Mouse (Mus musculus) liver, postnatal 0 days (tissue): ENCODE measurements around the gene Tgm2. TPM values are rescaled to one million over a fixed set of nuclear protein-coding genes. Genes with fewer than 3 reads are reported as not detected.

ENCODE experiments used
- ATAC-seq: fragments of 200-750 bp; cut with Nextera tagmentation; 2 replicates; pipeline ENCODE4 v1.8.0; 2017; ENCODE audit warnings: mild to moderate bottlenecking, moderate library complexity
- DNase-seq: peaks from one replicate; pipeline ENCODE4 v3.0.0-alpha.2; 2016
- H3K27ac ChIP-seq: fragments of 300-500 bp; sonication (generic); 2 replicates; pipeline ENCODE4 v1.5.1; 2014; ENCODE audit warnings: antibody characterized with exemption, moderate library complexity, mild to moderate bottlenecking, low read depth
- H3K27me3 ChIP-seq: fragments of 300-500 bp; sonication (generic); 2 replicates; pipeline ENCODE4 v1.6.1; 2014; ENCODE audit warnings: low read length, control low read depth, mixed read lengths; ENCODE audit not compliant: insufficient read depth
- H3K36me3 ChIP-seq: fragments of 300-500 bp; sonication (generic); replicated peaks from 2 replicates; pipeline ENCODE4 v1.6.1; 2014; ENCODE audit warnings: mild to moderate bottlenecking, control low read depth, low read length, moderate library complexity, mixed read lengths; ENCODE audit not compliant: insufficient read depth
- H3K4me1 ChIP-seq: fragments of 300-500 bp; sonication (generic); 2 replicates; pipeline ENCODE4 v1.6.1; 2014; ENCODE audit warnings: antibody characterized with exemption, mild to moderate bottlenecking, control low read depth; ENCODE audit not compliant: insufficient read depth
- H3K4me2 ChIP-seq: fragments of 300-500 bp; sonication (generic); 2 replicates; pipeline ENCODE4 v1.6.1; 2014; ENCODE audit warnings: low read depth, mild to moderate bottlenecking, low read length, moderate library complexity, mixed read lengths
- H3K4me3 ChIP-seq: fragments of 300-500 bp; sonication (generic); 2 replicates; pipeline ENCODE4 v1.5.1; 2014; ENCODE audit warnings: low read depth, low read length
- H3K9ac ChIP-seq: fragments of 300-500 bp; sonication (generic); replicated peaks from 2 replicates; pipeline ENCODE4 v1.6.1; 2014; ENCODE audit warnings: mild to moderate bottlenecking, moderate library complexity
- H3K9me3 ChIP-seq: fragments of 300-500 bp; sonication (generic); 2 replicates; pipeline ENCODE4 v1.6.1; 2016; ENCODE audit warnings: mild to moderate bottlenecking, control low read depth, low read length, mixed read lengths
- CTCF ChIP-seq: sonication (generic); IDR thresholded peaks from 2 replicates; pipeline ENCODE4 v1.5.1; 2016; ENCODE audit warnings: antibody characterized with exemption, low read depth
- EP300 ChIP-seq: IDR thresholded peaks from 2 replicates; pipeline ENCODE4 v1.6.1; 2016; ENCODE audit warnings: antibody characterized with exemption, low read depth, mild to moderate bottlenecking
- WGBS: fragments of 180-500 bp; shearing (Covaris S2); extraction: QIAGEN DNeasy Blood & Tissue Kit; methylation state at CpG from one replicate; pipeline ENCODE4 v1.1.7; 2014; ENCODE audit not compliant: insufficient replicate concordance; 5-methylcytosine and 5-hydroxymethylcytosine counted together
- polyA plus RNA-seq: library from polyadenylated mRNA; unstranded; fragments of >200 nt; fragmentation: Nextera tagmentation; extraction: Ambion mirVana; gene quantifications from 2 replicates; pipeline ENCODE4 v1.2.1, GENCODE M21; 2015

The Tgm2 gene
- polyA plus RNA-seq, 1 experiment from 2014 or later = 59.7 TPM

DNA sequence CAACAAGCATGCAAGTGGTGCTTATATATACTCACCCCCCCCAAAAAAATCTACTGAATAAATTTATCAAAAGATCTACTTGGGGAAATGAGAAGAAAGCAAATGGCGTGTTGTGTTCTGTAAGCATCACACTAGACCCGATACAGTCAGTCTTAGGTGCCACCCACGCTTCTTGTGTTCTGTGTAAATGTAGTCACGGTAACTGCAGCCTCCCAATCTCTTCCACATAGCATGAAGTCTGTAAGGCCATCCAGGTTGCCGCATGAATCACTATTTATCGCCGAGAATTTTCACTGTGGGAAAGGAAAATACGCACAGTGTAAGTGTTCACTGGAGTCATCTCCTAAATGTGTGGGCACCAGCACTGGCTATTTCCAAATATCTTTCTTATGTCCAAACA is 37.0 kb upstream of the Tgm2 start:
- WGBS = 84% methylated on average over 8 of the region's 8 CpGs
- TF ChIP-seq CTCF = no peak
- TF ChIP-seq EP300 = no peak
- no peak for DNase-seq

DNA sequence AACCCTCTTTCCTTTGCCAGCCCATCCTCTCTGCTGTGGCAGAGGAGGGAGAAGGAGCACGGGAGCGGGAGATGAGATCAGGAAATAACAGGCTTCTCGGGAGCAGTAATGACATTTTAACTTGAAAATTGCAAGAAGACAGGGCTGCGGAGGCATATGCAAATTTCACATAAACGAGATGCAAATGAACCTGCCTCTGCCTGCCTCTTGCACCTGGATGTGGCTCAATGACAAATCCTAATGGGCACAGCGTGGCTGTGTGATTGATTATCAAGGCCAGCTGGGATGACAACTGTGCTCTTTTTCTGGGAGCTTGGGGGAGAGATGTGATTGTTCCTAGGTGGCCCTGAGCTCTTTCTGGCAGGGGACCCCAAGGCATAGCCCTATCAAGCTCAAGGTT is 35.7 kb upstream of the Tgm2 start:
- Histone ChIP-seq H3K27me3 (no peaks in the 10 kb centered on the region), H3K4me3 (no peak overlapping the region), H3K4me1 (peaks cover 14% of the 10 kb centered on the region; the same call in 1 of the 2 replicates), H3K27ac (no peak overlapping the region), H3K9me3 (no peaks in the 10 kb centered on the region), H3K4me2 (no peak overlapping the region), H3K36me3 (no peaks in the 10 kb centered on the region), H3K9ac (no peak overlapping the region)
- TF ChIP-seq EP300 (no peak), CTCF (no peak)
- WGBS = 71% methylated on average over 6 of the region's 6 CpGs
- no peak for DNase-seq
- ATAC-seq = no peak

More for the DNA sequence above, 37.0 kb upstream of the Tgm2 start:
- no peak for ATAC-seq
- H3K9me3 ChIP-seq = no peaks in the 10 kb centered on the region
- no peaks in the 10 kb centered on the region for H3K36me3 ChIP-seq
- no peak overlapping the region for H3K4me3 ChIP-seq
- H3K27me3 ChIP-seq = no peaks in the 10 kb centered on the region
- H3K9ac ChIP-seq = no peak overlapping the region
- H3K27ac ChIP-seq = no peak overlapping the region
- H3K4me2 ChIP-seq = no peak overlapping the region
- H3K4me1 ChIP-seq = peaks cover 14% of the 10 kb centered on the region; the same call in 1 of the 2 replicates

DNA sequence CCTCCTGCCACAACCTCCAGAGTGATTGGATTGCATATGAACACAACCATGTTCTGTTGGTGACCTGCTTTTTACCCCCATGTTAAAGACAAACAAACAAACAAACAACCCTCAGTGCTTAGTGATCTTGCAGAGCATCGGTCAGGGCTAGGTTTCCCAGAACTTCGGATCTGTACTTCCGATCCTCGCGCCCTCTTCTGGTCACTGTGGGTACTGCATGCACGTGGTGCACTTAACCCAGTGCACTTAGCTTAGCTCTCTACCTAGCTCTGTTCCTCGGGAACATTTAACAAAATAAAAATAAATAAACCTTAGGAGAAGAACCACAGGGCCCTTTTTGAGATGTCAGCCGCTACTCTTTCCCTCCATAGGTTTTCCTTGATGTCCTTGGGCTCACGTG is 34.6 kb upstream of the Tgm2 start:
- Histone ChIP-seq H3K27ac (no peak overlapping the region), H3K4me1 (peaks cover 23% of the 10 kb centered on the region), H3K27me3 (no peaks in the 10 kb centered on the region), H3K9ac (no peak overlapping the region), H3K36me3 (no peaks in the 10 kb centered on the region), H3K4me3 (no peak overlapping the region), H3K9me3 (no peaks in the 10 kb centered on the region), H3K4me2 (no peak overlapping the region)
- ATAC-seq (no peak), DNase-seq (peak; percentile 84)
- TF ChIP-seq EP300 = no peak
- peak; percentile 92 for TF ChIP-seq CTCF
- WGBS = 49% methylated on average over 9 of the region's 9 CpGs

DNA sequence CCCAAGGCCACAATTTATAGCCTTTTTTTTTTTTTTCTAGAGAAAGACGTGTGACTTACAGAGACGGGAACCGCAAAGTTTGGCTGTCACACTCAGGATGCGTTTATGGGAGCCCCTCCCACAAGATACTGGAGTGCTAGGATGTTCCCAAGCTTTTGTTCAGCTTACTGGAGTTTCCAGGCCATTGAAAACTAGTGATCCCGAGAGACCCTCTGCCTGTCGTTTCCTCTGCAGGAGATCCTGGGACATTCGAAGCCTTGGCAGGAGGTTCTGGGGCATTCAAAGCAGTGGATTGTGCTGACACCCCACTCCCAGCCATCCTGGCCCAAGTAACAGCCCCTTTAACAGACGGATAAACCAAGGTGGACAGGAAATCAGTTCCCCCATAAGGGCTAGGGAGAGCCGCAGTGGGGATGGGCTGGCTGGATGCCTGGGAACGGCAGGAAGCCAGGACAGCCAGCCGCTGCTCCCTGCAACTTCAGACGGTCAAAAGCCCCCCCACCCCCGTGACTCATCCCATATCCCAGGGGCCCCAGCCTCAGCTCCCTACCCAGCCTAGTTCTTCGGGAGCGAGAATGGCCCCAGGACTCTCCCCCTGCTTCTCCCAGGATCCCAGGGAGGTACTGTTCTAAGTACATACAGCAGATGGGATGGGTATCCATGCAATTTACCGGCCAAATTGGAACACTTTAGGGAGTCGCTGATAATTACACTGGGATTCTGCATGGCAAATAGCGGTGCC is 33.3 kb upstream of the Tgm2 start:
- Histone ChIP-seq H3K4me1 (peaks cover 36% of the 10 kb centered on the region), H3K27me3 (no peaks in the 10 kb centered on the region), H3K9me3 (no peaks in the 10 kb centered on the region), H3K36me3 (no peaks in the 10 kb centered on the region), H3K9ac (peak overlapping the region; percentile 37; the same call in 1 of the 2 replicates), H3K27ac (peak overlapping the region; percentile 44), H3K4me2 (peak overlapping the region; percentile 60), H3K4me3 (0 out of 2 replicates have a peak overlapping the region, but pooled peaks have one; percentile 9)
- WGBS = 37% methylated on average over 18 of the region's 18 CpGs
- DNase-seq = no peak
- ATAC-seq = no peak
- TF ChIP-seq EP300 = no peak
- no peak for TF ChIP-seq CTCF

DNA sequence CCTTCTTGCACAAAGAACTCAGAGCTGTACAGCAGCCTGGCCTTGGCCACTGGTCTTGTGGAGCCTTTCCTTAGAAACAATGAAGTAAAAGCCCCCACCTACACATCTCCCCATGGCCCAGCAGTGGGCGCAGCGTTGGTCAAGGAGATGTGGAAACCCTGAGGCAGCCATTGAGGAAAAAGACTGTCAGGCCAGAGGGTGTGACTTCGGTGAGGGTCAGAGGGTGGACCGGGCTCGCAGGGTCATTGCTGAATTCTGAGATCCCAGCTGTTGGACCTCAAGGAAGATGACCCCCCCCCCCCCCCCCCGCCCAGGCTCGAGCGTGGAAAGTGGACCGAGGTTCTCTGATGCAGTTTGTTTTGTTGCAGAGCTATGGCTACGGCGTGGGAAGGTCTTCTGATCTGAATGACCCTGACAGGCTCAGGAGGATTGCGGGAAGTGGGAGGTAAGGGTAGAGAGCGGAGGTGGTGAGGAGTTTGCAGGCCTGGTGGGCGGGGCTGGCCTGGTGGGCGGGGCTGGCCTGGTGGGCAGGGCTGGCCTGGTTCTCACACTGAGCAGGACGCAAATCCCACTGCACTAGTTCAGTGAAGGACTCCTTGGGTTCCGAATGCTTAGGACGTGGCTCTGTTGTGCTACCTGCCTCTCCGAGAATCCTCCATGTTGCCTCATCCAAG is 32.6 kb upstream of the Tgm2 start:
- peak; percentile 40 for ATAC-seq
- Histone ChIP-seq H3K27me3 (no peaks in the 10 kb centered on the region), H3K9me3 (no peaks in the 10 kb centered on the region), H3K27ac (peak overlapping the region; percentile 44), H3K36me3 (no peaks in the 10 kb centered on the region), H3K4me2 (peak overlapping the region; percentile 60), H3K9ac (peak overlapping the region; percentile 37; the same call in 1 of the 2 replicates), H3K4me1 (peaks cover 43% of the 10 kb centered on the region), H3K4me3 (0 out of 2 replicates have a peak overlapping the region, but pooled peaks have one; percentile 9)
- no peak for TF ChIP-seq EP300
- TF ChIP-seq CTCF = no peak
- DNase-seq = peak; percentile 90
- 11% methylated on average over 17 of the region's 19 CpGs for WGBS

DNA sequence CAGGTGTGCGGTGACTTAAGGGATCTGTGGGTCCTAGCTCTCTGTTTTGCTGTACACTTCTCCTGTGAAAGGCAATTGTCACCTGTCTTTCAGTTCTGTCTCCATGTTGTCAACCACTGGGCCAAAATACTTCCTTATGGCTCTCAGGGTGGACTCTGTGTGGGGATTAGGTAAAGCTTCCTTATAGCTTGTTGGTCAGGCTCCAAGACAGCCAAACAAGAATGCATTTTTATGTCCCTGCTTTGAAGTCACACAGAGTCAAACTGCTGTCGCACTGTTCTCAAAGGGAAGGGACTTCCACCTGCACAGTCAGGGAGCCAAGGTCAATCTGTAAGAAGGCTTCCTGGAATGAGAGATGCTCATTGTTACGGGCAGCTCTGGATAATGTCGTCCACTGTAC is 31.9 kb upstream of the Tgm2 start:
- Histone ChIP-seq H3K4me3 (no peak overlapping the region), H3K27me3 (no peaks in the 10 kb centered on the region), H3K4me2 (no peak overlapping the region), H3K36me3 (no peaks in the 10 kb centered on the region), H3K9ac (no peak overlapping the region), H3K9me3 (no peaks in the 10 kb centered on the region), H3K27ac (no peak overlapping the region), H3K4me1 (peaks cover 47% of the 10 kb centered on the region)
- no peak for ATAC-seq
- no peak for DNase-seq
- WGBS = 69% methylated on average over 4 of the region's 4 CpGs
- no peak for TF ChIP-seq EP300
- no peak for TF ChIP-seq CTCF
